Mouse (Mus musculus): Measurements from ENCODE around the gene Secisbp2l. TPM values are rescaled to one million over a fixed set of nuclear protein-coding genes. Genes with fewer than 3 reads are reported as not detected.

Gene Secisbp2l
- total RNA-seq, 2 experiments from 2014 or later = 107 to 116 TPM

DNA sequence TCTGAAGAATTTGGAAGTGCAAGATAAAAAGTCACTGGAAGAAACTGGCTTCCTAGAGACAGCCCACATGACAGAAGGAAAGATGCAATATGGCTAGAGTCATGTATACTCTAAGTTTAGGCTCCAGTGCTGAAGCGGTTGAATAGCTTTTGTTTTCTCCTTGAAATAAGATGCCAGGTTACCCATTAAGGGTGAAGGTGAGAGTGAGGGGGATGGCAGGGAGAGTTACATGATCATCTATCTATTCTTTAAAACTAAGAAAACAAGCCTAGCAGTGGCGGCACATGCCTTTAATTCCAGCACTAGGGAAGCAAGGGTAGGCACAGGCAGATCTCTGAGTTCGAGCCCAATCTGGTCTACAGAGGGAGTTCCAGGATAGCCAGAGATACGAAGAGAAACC, 2.4 kb upstream of the Secisbp2l start:
- no peak for DNase-seq (ENCODE audit: extremely low spot score in 1 of 2, low spot score in 1 of 2)

- DNase-seq (ENCODE audit: extremely low spot score in 1 of 2, low spot score in 1 of 2) = no peak
Measured at GRCm38 (mm10) chr2:125784392-125784791, 1.7 kb upstream of the Secisbp2l start.

DNA sequence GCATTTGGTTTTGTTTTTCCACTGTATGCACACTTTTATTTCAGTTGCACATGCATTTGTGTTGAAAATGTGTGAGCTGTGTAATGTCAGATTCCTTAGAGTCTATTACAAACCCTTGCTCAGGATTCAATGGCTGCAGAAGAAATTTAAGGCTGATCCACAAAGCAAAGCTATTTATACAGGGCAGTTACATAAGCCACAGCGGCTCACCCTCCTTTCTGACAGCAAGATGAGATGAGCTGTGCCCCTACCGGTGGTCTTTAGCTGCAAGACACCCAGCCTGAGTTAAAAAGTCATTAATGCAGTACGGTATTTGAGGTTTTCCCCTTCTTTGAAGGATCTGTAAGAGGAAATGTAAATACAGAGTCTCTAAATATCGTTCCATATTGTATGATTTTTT, 1.2 kb upstream of the Secisbp2l start:
- no peak for DNase-seq (ENCODE audit: extremely low spot score in 1 of 2, low spot score in 1 of 2)

DNA sequence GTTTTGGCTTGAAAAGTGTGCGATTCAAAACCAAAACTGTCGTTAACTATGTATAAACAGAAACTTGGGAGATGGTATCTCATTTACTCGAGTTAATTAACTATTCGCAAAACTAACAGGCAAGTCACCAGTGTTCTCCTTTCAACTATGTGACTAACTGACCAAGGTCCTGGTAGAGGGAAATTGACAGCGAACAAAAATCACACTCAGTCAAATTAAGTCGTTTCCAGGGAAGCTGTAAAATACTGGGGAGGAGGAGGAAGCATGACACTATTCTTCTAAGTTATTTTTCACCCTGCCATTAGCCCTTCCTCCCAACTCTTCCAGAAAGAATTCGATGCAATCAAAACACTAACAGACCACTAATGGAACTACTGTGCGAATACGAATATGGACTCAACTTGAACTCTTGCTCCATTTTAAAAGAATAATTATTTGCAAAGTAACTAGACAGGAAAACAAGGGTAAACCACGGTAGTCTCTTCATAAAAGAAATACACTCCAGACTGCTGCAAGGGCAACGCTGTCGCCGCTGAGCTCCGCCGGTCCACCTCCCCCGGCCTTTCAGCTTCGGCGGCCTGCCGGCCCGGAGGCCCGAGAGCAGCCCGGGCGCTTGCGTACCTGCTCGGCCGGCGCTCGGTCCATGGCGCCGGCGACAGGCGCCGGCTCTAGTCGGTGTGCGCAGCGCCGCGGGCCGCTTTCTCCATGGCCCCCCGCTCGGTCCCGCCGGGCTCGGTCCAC, 522 bp downstream of the Secisbp2l start:
- DNase-seq (ENCODE audit: extremely low spot score in 1 of 2, low spot score in 1 of 2) = no peak

DNA sequence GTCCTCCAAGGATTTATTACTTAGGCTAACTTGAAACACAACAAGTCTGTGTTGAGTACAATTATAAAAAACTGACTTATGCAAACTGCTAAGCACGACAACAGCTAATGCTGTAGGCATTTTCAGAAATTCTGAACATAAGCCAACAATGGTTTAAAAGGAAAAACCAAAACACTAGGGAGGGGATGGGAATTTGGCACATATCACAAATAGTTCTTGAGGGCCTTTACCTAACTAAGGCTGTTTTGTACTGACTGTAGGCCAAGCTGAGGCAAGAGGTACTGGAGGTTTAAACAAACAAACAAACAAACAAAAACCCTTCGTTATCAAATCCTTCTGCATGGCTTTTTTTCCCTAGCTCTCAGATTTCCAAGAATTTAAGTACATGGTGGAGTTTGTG, 1.7 kb downstream of the Secisbp2l start:
- DNase-seq (ENCODE audit: extremely low spot score in 1 of 2, low spot score in 1 of 2) = no peak

GRCm38 (mm10) chr2:125778380-125778779, 4.3 kb downstream of the Secisbp2l start:
- DNase-seq (ENCODE audit: extremely low spot score in 1 of 2, low spot score in 1 of 2) = no peak

DNA sequence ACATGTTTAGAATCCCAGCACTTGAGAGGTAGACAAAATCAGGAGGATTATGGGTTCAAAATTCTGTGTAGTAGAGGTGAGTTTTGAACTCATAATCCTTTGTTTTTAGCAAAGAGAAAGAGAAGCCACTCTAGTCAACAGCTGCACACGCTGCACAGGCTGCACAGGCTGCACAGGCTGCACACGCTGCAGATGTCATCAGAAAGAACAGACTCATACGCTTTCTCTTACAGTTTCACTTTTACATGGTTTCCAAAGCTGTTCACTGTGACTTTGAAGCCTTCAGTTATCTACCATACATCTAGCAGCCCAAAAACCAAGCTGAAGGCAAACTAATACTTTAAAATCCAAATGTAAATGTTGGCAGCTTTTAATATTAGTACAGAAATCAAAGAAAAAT, 5.7 kb downstream of the Secisbp2l start:
- DNase-seq (ENCODE audit: extremely low spot score in 1 of 2, low spot score in 1 of 2) = no peak

GRCm38 (mm10) chr2:125775661-125776060, 7.0 kb downstream of the Secisbp2l start:
- DNase-seq (ENCODE audit: extremely low spot score in 1 of 2, low spot score in 1 of 2) = no peak

- no peak for DNase-seq (ENCODE audit: extremely low spot score in 1 of 2, low spot score in 1 of 2)
Measured at GRCm38 (mm10) chr2:125774846-125775245, 7.8 kb downstream of the Secisbp2l start.

DNA sequence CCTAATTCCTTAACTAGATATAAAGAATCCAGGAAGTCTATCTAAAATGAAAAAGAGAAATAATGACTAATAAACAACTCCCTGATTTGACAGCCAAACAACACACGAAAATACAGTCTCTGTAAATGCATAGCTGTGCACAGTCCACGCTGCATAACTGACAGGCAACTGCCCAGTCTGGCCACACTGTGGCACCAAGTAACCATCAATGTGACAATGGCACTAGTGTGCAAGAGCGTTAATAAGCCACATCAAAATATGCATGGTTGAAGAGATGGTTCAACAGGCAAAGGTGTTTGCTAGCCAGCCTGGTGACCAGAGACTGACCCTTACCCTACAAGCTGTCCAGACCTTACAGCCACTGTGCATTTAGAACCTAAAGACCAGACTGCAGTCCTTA, 17.6 kb downstream of the Secisbp2l start:
- DNase-seq (ENCODE audit: extremely low spot score in 1 of 2, low spot score in 1 of 2) = no peak

GRCm38 (mm10) chr2:125764531-125764930, 18.1 kb downstream of the Secisbp2l start:
- no peak for DNase-seq (ENCODE audit: extremely low spot score in 1 of 2, low spot score in 1 of 2)

- DNase-seq (ENCODE audit: extremely low spot score in 1 of 2, low spot score in 1 of 2) = no peak
Measured at GRCm38 (mm10) chr2:125749330-125749729, 33.3 kb downstream of the Secisbp2l start.

DNA sequence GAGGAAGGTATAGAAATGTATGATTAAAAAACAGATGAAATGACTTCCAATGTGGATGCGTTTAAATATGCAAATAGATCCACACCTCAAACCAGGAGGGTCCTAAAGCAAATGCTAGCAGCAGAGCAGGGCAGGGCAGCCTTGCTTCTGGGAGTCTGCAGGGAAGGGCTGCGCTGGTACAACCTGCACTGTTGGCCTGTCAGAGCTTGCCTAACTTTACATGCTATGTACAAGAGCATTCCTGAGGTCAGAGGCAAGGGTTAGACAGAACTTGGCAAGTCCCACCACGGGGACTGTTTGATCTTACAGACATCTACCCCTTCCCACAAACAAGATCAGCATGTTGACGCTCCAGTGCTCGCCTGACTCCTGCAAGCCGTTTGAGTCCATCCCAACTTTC, 43.3 kb downstream of the Secisbp2l start:
- DNase-seq (ENCODE audit: extremely low spot score in 1 of 2, low spot score in 1 of 2) = no peak

- no peak for DNase-seq (ENCODE audit: extremely low spot score in 1 of 2, low spot score in 1 of 2)
Measured at GRCm38 (mm10) chr2:125738718-125739117, 44.0 kb downstream of the Secisbp2l start.

DNA sequence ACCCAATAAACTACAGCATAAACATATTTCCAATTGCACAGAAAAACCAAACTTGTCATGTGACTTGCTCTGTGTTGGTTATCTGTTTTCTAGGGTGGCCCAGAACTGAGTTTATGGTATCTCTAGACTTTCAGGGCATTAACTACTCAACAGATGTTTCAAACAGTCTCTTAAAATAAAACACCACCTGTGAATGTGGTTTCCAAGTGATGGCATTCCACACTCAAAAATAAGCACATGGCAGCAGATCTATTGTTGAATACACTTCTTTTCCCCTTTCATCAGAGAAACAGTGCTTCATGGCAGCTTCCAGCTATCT, 46.7 kb downstream of the Secisbp2l start:
- no peak for DNase-seq (ENCODE audit: extremely low spot score in 1 of 2, low spot score in 1 of 2)

DNA sequence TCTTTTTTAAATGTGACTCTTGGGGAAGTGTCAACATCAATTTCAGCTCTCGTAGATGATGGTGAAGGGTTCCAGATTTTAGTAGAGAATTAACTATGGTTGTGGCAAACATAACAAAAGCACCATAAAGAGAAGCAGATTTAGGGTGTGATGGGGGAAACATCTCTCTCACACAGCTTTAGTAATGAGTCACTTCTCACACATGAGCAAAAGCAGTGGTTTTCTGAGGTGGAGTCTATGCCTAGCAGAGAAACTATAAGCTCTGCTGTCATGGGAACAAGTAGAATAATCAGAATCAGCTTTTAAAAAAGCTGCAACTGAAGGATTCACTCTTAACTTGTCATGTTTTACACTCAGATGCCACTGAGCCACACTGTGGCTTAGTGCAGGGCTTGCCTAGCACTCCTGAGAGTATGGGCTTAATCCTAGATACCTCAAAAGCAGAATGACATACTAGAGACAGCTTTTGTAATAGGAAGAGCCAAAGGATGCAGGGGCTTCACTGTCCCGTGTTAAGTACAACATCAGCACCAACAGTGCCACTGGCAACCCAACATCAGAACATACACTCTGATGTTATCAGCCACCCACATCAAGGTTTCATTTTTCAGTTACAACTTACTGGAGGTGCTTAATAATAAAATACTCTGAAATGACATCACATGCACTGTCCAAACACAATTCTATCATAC, 47.2 kb downstream of the Secisbp2l start:
- no peak for DNase-seq (ENCODE audit: extremely low spot score in 1 of 2, low spot score in 1 of 2)

DNA sequence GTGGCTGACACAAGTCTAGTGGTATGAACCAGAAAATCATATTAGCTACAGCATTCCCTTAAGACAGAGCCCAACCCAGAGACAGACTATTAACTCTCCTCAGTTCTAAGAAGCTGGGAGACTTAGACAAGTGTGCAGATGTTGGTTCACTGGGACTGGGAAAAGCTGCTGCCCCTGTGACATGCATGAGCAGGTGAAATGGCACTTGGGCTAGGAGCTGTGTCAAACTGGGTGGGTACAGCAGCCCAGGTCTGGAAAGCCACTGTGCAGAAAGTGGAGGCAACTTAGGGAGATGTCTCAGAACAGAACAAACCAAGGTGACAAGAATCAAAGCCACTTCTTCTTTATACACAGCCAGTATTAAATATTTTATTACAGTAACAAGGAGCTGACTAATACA, 47.9 kb downstream of the Secisbp2l start:
- DNase-seq (ENCODE audit: extremely low spot score in 1 of 2, low spot score in 1 of 2) = no peak

GRCm38 (mm10) chr2:125731763-125732560, 50.7 kb downstream of the Secisbp2l start:
- peak; percentile 94 to 98 for DNase-seq (ENCODE audit: extremely low spot score in 1 of 2, low spot score in 1 of 2)

DNA sequence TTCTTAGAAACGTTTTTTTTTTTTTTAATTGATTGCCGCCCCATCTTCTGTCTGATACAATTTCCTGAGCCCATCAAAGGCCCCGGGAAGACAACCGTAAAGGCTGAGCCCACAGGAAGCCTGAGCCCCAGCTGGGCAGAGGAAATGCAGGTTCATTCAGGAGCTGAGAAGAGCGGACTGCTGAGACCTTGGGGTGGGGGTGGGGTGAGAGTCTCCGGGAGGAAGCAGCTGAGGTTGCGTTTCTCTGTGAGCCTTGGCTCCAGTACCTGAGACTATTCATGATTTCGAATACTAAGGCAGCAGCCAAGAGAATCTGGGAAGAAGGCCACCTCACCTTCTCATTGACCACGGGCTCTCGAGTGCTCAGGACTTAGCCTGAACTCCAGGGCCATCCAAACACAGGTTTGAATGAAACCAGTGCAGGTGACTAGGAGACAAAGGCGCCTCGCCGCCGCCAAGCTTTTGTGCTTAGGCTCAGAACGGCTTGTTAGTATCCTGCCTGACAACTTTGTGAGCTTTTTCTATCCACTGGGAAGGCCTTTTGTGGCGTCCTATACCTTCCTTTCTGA, 58.0 kb downstream of the Secisbp2l start:
- no peak for DNase-seq (ENCODE audit: extremely low spot score in 1 of 2, low spot score in 1 of 2)

DNA sequence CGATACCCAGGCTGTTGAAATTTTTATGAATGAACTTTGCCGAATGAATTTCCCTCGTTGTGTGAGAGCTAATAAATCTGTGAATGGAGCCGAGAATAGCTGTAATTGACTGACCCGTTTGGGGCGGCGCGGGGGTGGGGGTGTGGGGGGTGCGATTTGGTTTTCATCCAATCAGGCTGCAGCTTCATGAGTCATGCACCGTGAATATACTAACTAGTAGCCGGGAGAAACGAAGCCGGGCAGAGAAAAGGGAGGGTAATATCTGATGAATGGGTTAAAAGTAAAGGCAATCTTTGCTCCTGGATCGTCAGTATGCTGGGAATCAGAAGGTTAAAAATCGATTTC, 58.6 kb downstream of the Secisbp2l start, which contains the start of gene Shc4:
TSS of gene Shc4 (minus strand) at position 63 of the 345 bp plus-strand sequence.
- DNase-seq (ENCODE audit: extremely low spot score in 1 of 2, low spot score in 1 of 2) = no peak

Measured in layer of hippocampus, postnatal 25 days (tissue).